Mouse (Mus musculus): ENCODE results near the gene Onecut3.
A peak's percentile ranks its signal among the peaks of the same experiment; 100 is the strongest.

The Onecut3 gene

DNA sequence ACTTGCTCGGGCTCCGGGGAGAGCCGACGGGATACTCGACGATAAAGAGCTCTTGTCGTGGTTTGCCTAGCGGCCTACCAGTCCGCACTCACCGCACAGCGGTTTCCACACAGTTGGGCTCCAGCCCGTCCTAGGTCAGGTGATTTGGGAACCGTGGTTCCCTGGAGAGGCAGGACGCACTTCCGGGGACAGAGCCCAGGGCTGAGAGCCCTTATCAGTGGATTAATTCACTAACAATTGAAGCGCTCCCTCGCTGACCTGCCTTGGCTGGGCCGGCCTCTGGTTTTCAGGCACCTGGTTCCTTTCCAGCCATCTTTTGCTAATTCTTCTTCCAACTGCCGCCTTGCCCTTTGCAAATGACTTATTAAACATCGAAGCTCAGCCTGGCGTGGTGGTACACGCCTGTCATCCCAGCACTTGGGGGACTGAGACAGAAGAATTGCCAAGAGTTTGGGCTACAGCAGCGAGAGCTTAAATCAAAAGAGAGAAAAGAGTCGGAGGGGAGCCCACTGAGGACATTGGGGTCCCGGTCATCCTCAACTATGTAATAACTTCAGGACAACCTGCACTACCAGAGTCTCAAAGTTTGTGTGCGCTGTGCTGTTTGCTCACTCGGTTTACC, 9.1 kb downstream of the Onecut3 start:
- DNase-seq (ENCODE audit: low spot score in 2 of 2) = no peak

DNA sequence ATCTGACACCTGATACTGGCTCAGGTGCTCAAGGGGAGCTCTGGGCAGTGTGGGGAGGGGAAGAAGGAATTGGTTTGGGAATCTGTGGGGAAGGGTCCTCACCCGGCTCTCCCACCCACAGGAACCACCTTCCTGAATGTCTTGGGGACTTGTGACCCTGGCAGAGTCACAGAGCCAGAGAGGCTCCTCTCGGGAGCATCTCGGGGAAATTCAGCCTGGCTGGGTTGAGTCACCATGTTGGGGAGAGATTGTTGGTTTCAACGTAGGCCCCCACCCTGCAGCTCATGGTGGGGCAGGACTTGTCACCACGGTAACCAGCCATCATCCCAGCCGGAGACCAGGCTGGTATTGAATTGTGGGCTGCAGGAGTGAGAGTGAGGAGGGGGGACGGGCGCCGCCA, 10.1 kb downstream of the Onecut3 start:
- DNase-seq (ENCODE audit: low spot score in 2 of 2) = no peak

DNA sequence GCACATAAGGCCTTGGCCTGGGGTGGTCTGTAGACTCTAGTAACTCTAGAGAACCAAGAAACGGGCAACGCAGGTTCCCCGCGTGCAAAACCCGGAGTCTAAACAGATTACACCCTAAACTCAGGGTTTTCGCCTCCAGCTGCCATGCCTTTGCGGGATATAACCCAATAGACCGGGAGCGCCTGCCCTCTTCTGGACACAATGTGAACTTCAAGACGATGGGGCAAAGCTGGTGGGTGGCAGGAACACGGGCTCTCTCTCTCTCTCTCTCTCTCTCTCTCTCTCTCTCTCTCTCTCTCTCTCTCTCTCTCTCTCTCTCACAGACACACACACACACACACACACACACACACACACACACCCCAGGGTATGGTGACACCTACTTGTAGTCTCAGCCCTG, 11.6 kb downstream of the Onecut3 start:
- peak; percentile 51 to 54 for DNase-seq (ENCODE audit: low spot score in 2 of 2)

DNA sequence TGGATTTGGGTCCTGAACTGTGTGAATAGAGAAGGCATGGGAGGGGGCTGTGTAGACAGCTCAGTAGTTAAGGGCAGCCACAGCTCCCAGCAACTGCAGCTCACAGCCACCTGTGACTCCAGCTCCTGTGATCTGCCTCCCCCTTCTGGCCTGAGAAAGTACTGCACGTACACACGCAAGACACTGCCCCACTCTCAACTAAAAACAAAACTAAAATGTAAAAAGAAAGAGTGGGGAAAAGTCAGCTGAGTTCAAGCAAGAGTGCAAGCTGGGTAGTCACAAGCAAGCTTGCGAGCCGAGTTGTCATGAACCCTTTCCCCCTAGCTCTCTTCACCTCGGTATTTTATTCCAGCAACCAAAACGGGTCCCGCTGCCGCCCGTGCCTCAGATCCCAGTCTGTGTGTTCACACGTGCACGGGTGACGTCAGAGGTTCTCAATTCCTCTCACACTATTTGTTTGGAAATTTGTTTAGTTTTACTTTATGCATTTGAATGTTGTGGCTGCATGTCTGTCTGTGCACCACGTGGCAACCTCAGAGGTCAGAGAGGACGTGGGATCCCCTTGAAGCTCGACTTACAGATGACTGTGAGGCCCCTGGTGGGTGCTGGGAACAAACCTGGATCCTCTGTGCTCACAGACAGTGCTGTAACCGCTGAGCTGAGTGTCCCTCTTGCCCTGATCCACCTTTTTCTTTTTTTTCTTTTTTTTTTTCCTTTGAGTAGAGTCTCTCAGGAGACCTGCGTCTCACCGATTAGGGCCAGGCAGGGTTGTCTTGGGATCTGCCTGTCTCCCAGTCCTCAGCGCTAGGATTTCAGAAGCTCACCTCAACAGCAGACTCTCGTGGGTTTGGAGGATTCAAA, 15.0 kb downstream of the Onecut3 start:
- peak; percentile 76 to 81 for DNase-seq (ENCODE audit: low spot score in 2 of 2)

DNA sequence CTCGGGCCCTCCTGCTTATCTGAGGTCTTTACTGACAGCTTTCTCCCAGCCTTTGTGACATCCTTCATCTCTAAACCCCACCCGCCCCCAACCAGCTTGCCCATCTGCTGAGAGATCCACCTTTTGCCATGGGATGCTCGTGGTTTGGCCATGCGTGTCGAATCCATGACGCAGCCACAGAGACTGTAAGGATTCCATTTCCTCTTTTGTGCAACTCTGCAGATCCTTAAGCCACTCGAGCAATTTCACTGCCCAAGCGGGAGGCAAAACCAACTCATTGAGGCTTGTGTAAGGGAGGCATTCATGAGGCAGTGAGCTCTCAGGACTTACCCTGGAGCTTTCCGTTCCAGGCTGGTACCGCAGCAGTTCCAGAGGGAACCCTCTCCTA, 15.6 kb downstream of the Onecut3 start:
- DNase-seq (ENCODE audit: low spot score in 2 of 2) = no peak

DNA sequence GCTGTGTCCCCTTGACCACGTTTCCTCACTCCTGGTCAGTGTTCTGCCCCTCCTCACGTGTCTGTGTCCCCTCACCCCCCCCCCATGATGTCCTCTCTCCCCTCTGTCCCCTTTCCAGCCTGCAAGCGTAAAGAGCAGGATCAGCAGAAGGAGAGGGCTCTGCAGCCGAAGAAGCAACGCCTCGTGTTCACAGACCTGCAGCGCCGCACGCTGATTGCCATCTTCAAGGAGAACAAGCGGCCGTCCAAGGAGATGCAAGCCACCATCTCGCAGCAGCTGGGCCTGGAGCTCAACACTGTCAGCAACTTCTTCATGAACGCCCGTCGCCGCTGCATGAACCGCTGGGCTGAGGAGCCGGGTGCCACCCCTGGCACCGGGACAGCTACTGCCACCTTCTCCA, 19.1 kb downstream of the Onecut3 start:
- no peak for DNase-seq (ENCODE audit: low spot score in 2 of 2)

DNA sequence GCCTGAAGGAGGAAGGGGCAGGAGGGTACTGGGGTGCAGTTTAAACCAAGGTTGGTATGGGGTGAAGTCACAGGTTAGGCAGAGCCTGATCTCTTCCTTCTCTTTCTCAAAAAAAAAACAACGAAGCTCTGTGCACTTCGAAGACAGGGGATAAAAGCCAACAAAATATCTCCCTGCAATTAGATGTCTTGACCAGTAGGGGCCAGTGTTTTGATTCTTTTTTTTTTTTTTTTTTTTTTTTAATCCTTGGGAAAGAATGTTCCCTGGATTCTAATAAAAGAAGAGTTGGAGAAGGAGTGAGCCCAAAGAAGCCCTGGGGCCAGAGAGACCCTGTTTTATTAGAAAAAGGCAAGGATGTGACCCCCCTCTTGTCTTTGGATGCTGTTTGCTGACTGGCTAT, 24.7 kb downstream of the Onecut3 start:
- DNase-seq (ENCODE audit: low spot score in 2 of 2) = no peak

DNA sequence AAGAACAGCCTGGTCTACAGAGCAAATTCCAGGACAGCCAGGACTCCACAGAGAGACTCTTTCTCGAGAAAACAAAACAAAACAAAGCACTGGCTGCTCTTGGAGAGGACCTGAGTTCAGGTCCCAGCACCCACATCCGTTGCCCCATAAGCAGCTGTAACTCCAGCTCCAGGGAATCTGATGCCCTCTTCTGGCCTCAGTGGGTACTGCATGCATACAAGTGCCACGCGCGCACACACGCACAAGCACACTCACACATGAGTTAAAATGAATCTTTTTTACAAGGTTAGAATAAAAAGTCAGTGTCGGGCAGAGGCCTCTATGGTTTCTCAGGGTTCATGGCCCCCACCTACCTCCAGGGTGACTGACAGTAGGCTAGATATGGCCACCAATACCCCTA, 28.7 kb downstream of the Onecut3 start:
- no peak for DNase-seq (ENCODE audit: low spot score in 2 of 2)

DNA sequence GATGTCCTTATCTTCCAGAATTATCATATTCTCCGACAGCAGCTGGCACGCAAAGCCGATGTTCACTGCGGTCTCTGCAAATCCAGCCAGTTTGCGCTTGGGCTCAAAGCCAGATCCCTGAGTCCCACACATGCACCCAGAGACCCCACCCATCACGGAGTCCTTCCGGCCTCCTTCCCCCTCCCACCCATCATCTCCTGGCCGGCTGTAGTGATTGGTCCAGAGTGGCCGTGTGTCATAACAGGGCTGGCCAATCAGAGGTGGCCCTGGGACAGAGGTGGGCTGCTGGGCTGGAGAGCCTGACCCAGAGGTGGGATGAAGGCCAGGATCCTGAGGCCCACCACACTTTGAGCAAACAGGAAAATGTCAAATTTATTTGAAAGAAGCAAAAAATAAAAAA, 31.5 kb downstream of the Onecut3 start:
- DNase-seq (ENCODE audit: low spot score in 2 of 2) = no peak

DNA sequence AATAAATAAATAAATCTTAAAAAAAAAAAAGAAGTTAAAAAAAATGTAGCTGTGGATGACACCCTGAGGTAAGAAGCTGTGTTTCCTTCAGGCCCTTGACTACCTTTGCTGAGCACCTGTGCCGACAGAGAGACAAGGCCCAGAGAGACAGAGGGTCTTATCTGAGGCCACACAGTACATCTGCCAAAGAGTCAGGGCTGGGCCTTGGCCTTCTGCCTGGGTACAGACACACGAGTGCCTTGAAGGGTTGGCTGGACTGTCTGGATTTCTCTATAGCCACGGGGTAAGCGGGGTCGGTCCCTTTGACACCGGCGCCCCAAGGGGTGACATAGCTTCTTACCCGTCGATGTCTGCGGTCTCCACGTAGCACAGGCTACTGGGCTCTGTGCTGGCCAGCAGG, 38.1 kb downstream of the Onecut3 start:
- DNase-seq (ENCODE audit: low spot score in 2 of 2) = no peak

DNA sequence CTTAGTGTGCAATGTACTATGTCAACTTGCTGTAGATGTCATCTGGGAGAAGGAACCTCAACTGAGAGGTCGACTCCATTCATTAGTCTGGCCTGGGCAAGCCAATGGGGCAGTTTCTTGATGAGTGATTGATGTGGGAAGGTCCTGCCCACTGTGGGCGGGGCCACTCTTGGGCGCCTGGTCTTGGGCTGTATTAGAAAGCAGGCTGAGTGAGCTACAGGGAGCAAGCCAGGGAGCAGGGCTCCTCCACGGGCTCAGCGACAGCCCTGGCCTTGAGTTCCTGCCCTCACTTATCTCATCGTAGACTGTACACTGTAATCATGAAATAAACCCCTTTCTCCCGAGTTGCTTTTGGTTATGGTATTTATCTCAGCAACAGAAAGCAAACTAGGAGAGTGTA, 39.1 kb downstream of the Onecut3 start:
- no peak for DNase-seq (ENCODE audit: low spot score in 2 of 2)

DNA sequence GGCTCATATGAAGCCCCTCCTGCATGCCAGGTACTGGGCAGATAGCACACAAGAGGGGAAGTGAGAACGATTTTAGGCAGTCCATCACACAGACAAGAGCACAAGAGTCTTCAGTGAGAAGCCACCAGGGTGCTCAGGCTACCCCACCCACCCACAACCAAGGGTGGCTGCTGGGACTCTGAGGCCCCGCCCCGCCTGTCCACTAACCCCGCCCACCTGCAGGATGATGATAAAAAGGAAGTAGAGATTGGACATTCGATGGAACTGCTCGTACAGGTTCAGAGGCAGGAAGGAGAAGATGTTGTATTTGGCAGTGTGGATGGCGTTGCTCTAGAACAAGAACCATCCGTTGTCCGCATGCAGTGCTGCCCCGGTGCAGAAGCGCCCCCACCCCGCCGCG, 40.4 kb downstream of the Onecut3 start:
- DNase-seq (ENCODE audit: low spot score in 2 of 2) = no peak

DNA sequence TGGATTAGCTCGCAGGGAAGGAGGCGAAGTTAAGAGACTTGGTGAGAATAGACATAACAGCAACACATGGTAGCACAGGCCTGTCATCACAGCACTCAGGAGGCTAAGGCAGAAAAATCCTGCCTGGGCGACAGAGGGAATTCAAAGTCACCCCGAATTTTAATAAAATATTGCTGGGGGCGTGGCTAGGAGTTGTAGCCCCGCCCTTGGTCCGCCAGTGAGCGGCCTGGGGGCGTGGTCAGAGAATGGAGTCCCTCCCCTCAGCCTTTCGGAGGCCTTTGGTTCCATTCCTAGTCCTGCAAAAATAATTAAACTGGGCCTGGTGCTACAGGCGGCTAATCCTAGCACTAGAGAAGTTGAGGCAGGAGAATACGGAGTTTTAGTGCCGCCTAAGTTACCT, 41.1 kb downstream of the Onecut3 start:
- DNase-seq (ENCODE audit: low spot score in 2 of 2) = no peak

DNA sequence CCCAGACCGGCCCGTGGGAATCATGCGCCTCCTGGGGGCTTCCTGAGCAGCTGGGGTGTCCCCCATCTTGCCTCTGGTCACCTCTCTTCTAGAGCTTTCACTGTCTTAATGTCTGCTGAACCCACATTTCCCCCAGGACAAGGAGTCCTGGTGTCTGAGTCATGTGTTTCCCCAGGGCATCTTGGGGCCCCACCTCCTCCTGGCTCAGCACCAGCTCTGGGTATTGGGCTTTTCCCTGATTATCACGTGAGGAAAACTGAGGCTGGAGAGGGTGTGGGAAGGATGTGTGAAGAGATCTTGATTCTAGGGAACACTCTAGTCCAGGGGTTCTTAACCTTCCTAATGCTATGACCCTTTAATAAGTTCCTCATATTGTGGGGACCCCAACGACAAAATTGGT, 43.5 kb downstream of the Onecut3 start:
- DNase-seq (ENCODE audit: low spot score in 2 of 2) = no peak

DNA sequence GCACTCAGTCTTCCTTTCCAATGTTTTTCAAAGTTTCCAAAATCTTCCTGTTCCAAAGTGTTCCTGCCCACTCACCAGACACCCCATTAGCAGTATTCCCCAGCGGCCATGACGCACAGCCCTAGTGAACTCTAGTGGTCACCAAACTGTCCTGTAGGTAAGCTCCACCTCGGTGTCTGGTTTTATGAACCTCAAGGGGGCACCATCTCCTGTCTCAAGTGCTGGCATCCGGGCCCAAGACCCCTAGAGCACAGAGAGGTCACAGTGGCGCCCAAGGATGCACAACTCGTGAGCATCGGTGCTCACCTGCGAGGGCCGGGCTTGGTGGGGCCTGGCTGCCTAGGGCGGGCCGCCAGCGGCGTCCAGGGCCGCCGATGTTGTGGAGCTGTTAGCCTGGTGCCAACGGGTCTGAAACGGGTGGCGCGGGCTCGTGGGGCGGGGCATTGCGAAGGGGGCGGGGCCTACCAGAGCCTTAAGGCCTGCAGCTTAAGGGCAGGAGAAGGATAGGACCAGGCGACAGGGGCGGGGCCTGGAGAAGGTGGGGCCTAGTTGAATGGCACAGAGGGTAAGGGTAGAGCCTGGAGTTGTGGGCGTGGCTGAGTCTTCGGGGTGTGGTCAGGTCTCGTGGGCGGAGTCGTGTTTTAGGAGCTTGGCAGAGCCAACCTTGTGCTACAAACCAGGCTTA, 44.2 kb downstream of the Onecut3 start, which contains the start of gene Atp8b3:
TSS of gene Atp8b3 (minus strand) at position 415 of the 685 bp plus-strand sequence.
- no peak for DNase-seq (ENCODE audit: low spot score in 2 of 2)

DNA sequence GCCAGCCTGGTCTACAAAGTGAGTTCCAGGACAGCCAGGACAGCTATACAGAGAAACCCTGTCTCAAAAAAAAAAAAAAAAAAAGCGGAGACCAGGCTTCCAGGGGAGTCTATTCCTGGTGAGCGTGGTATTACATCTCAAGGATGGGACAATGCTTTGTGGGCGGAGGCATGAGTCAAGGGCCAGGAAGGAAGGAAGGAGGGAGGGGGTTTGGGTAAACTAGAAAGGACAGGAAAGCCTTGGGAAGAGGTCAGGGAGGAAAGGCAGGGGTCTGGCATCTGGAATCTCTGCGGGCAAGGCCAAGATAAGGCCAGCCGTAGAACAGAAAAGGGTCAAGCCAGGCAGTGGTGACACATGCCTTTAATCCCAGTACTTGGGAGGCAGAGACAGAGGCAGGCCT, 44.9 kb downstream of the Onecut3 start:
- no peak for DNase-seq (ENCODE audit: low spot score in 2 of 2)

DNA sequence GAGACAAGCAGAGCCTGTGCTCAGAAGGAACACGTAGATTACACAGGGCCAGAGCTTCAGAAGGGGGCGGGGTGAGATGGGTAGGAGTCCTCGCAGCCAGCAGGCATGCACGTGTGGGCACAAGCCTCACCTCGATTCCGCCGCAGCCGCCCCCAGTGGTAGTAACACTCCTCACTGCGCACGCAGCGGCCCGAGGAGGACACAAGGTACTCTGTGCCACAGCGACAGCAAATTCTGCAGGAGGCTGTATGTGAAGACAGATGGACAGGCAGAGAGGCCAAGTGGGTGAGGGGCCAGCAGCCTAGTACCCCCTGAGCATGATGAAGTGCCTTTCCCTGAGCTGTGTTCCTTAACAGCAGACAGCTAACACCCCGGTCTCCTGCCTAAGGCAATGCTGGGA, 49.2 kb downstream of the Onecut3 start:
- DNase-seq (ENCODE audit: low spot score in 2 of 2) = no peak

DNA sequence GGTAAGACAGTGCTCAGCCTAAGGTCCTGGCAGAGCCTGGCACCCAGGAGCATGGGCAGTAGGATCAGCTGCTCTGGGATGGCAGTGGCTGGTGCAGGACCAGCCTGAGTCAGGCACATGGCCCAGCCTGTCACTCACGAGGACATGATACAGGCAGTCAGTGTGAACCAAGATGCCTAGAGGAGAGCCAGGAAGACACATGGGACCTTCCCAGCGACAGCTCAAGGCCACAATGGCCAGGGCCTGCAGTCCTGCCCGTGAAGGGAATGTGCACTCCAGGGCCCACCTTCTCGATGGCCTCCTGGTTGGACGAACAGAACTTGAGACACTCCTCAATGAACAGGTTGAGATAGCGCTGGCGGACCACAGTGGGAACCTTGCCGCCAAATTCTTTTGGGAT, 51.0 kb downstream of the Onecut3 start:
- DNase-seq (ENCODE audit: low spot score in 2 of 2) = no peak

DNA sequence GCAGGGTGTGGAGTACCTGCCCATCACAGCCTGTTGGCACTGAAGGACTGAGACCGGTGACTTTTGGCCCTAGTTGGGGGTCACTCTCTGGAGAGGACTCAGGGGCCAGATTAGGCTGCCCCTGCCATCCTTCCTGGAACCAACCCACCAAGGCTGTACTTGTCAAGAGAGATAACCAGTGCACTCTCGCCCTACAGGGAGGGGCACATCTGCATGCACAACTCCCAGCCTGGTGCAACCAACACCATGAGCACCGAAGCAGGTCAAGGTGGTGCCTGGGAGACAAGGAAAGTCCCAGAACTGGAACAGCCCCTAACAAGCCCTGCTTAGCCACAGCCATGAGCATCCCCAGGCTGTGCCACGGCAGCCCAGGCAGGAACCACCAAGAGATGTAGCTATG, 52.3 kb downstream of the Onecut3 start:
- no peak for DNase-seq (ENCODE audit: low spot score in 2 of 2)

DNA sequence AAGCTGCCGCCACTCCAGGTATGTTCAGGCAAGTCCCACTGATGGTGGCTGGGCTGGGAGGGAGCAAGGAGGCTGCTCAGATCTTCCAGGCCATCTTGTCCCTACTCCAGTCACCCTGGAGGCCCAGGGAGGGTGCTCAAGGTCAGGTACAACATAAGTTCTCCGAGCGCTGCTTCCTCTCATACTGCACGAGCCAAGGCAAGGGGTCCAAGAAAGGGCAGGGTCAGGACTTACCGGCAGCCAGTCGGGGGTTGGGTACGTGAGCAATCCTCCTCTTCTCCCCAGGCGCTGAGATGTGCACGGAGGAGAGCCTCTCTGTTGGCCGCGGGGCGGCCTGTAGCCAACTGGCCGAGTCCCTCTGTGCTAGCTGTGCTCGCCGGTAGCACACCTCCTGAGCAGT, 52.9 kb downstream of the Onecut3 start:
- DNase-seq (ENCODE audit: low spot score in 2 of 2) = no peak

DNA sequence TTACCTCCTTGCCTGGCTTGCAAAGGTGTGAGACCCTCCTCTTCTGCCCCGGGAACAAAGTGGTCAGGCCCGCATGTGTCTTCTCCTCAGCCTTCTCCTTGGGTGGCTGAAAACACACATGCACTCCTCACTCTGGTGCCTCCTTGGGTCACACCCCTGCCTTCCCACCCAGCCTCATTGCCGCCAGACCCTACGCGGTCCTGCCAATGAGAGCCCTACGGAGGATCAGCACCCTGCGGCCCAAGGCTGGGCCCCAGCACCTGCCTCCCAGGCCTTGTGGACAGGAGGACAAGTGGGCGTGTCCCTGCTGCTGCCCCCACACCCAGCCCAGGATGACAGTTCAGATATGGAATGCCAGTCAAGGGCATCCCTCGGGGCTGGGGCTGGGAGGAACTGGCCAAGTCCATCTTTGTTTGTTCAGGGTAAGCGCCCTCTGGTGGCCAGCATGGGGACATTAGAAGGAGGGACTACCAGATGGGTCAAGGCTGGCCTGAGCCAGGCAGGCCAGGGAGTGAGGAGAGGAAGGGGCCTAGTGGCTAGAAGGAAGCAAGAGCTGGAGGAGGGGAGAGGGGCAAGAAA, 53.9 kb downstream of the Onecut3 start:
- peak in 1 of 2 experiments; percentile 66 for DNase-seq (ENCODE audit: low spot score in 2 of 2)

DNA sequence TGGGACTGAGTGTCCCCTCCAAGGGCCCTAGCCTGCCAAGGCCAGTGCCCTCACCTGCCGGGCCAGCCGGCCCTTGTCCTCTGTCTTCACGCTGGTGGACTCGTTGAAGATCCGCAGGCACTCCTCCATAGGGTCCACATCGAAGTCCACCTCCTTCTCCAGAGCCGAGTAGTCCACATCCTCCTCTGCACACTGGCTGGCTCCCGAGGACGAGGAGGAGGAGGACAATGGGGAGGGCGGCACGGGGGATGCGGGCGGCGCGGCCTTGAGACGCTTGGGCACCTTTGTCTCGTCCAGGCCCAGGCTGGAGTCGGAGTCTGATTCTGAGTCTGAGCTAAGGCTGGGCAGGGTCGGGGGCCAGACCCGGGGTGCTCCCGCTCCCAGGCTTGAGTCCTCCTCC, 54.6 kb downstream of the Onecut3 start:
- no peak for DNase-seq (ENCODE audit: low spot score in 2 of 2)

DNA sequence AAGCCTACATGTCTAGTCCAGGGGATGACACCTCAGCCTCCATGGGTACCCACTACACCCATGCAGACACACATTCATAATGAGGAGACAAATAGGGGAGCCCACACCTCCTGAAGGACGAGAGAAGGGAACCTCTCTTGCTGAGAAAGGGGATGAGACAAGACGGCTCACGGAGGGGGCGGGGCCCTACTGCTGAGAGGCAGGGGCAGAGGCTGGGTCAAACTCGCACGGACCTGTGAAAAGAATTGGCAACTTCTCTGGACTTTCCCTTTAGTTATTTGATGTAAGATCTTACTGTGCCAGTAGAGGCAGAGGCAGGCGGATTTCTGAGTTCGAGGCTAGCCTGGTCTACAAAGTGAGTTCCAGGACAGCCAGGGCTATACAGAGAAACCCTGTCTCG, 57.7 kb downstream of the Onecut3 start:
- DNase-seq (ENCODE audit: low spot score in 2 of 2) = no peak

Measured in right cerebral cortex, adult 2 months (tissue).